Mouse (Mus musculus) stomach, postnatal 0 days (tissue): Measurements from ENCODE around the gene Crb2.

Experiments used
- CTCF ChIP-seq: IDR thresholded peaks from 2 replicates; pipeline ENCODE4 v1.5.1; 2016; ENCODE audit warnings: antibody characterized with exemption, low read depth, mild to moderate bottlenecking, moderate library complexity
- EP300 ChIP-seq: optimal IDR thresholded peaks from 2 replicates; pipeline ENCODE3; 2016; ENCODE audit warnings: antibody characterized with exemption

GRCm38 (mm10) chr2:37747909-37748308 lies 28.1 kb upstream of the Crb2 start:
- TF ChIP-seq CTCF (no peak), EP300 (no peak)
